In the genomic region with DNA sequence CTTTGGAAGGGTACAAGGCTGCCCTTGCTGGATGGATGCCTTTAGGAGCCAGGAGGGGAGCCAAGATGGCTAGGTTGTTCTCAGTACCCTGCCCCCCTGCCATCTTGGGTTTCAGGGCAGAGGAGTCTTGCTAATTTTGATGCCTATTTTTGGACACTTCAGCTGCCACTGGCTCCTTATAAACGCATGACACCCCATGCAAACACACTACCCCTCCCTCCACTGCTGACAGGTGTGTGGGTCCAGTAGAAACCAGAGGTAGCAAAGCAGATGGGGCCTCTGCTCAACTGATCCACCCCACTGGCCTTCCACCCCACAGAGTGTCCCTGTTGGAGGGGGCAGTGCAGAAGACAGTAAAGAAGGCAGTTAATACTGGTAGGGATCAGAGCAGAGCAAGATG, we compare ENCODE assay signal across 16 mouse cellular contexts. TPM values are rescaled to one million over a fixed set of nuclear protein-coding genes. Genes with fewer than 3 reads are reported as not detected.
A peak's percentile ranks its signal among the peaks of the same experiment; 100 is the strongest.
DNase-seq lines count a peak whose midpoint lies in the region; ATAC-seq and TF ChIP-seq lines count a peak whose summit lies in the region.
"Had no signal": no experiment of that assay in that cellular context is flagged by ENCODE, and none has a peak within 500 bp of the region (broad histone marks: within the 10 kb centered on the region; RNA-seq: fewer than 3 reads in every experiment).

No protein-coding gene starts in this region.

- peak overlapping the region; percentile 86 for H3K4me3 ChIP-seq in gastrocnemius, adult 2 months
- no peak overlapping the region for H3K4me3 ChIP-seq in heart, postnatal 0 days (ENCODE audit: low read depth, low read length)
- no peak overlapping the region for H3K4me3 ChIP-seq in embryonic facial prominence, embryonic 14.5 days (ENCODE audit: low read depth, low read length)
- H3K4me3 ChIP-seq in limb, embryonic 13.5 days: no peak overlapping the region
- H3K4me3 ChIP-seq: layer of hippocampus, adult 2 months; stomach, embryonic 15.5 days had no signal

- no peaks in the 10 kb centered on the region for H3K9me3 ChIP-seq in heart, postnatal 0 days (replicated peaks; ENCODE audit: control insufficient read depth, low read length)
- no peaks in the 10 kb centered on the region for H3K9me3 ChIP-seq in embryonic facial prominence, embryonic 14.5 days (ENCODE audit: control insufficient read depth, low read length)
- no peaks in the 10 kb centered on the region for H3K9me3 ChIP-seq in limb, embryonic 13.5 days
- H3K9me3 ChIP-seq: stomach, embryonic 15.5 days had no signal

- H3K4me2 ChIP-seq in heart, postnatal 0 days (ENCODE audit: low read depth, low read length): no peak overlapping the region
- H3K4me2 ChIP-seq in embryonic facial prominence, embryonic 14.5 days (ENCODE audit: low read depth, low read length): no peak overlapping the region
- H3K4me2 ChIP-seq in limb, embryonic 13.5 days (replicated peaks): no peak overlapping the region
- H3K4me2 ChIP-seq: stomach, embryonic 15.5 days had no signal

- DNase-seq in gastrocnemius, adult 2 months: peak; percentile 90
- DNase-seq in gastrocnemius, postnatal 36 days: no peak
- DNase-seq in heart, postnatal 0 days (ENCODE audit: low spot score): no peak
- no peak for DNase-seq in heart, adult 11 months
- no peak for DNase-seq in embryonic facial prominence, embryonic 14.5 days (ENCODE audit: low spot score)
- no peak for DNase-seq in adrenal gland, adult (ENCODE audit: inconsistent age in 2 of 2, low spot score in 1 of 2)
- DNase-seq in urinary bladder, postnatal 25 days (ENCODE audit: low spot score): no peak
- DNase-seq: adrenal gland, adult 8-10 months; cerebellum, postnatal 25 days; kidney, adult 2 months; lung, postnatal 10 days had no signal

- no peak for TF ChIP-seq EP300 in heart, postnatal 0 days (IDR thresholded peaks at IDR 0.05; ENCODE audit: low read depth)

- peak overlapping the region; percentile 98 for H3K27ac ChIP-seq in gastrocnemius, adult 2 months
- H3K27ac ChIP-seq in heart, postnatal 0 days (ENCODE audit: low read depth): peak overlapping the region; percentile 15
- H3K27ac ChIP-seq in embryonic facial prominence, embryonic 14.5 days (replicated peaks; ENCODE audit: low read depth, low read length): no peak overlapping the region
- H3K27ac ChIP-seq in limb, embryonic 13.5 days: no peak overlapping the region
- H3K27ac ChIP-seq: layer of hippocampus, adult 2 months had no signal

- peaks cover 14% of the 10 kb centered on the region; the same call in 1 of the 2 replicates for H3K4me1 ChIP-seq in heart, postnatal 0 days (ENCODE audit: control insufficient read depth, insufficient read depth)
- H3K4me1 ChIP-seq in embryonic facial prominence, embryonic 14.5 days (ENCODE audit: control insufficient read depth, insufficient read depth, low read length): peaks cover 2% of the 10 kb centered on the region; the same call in 1 of the 2 replicates
- peaks cover under 1% of the 10 kb centered on the region for H3K4me1 ChIP-seq in limb, embryonic 13.5 days
- H3K4me1 ChIP-seq: stomach, embryonic 15.5 days had no signal

- intact Hi-C loops in gastrocnemius, adult 2 months (cut with DNase I): no loop called here
- intact Hi-C loops in gastrocnemius, postnatal 36 days (cut with DNase I): no loop called here

- no peak for TF ChIP-seq CTCF in gastrocnemius, adult 2 months (IDR thresholded peaks at IDR 0.05)
- no peak for TF ChIP-seq CTCF in heart, postnatal 0 days (IDR thresholded peaks at IDR 0.05; ENCODE audit: low read depth)

- H3K27me3 ChIP-seq in heart, postnatal 0 days (ENCODE audit: control insufficient read depth, insufficient read depth, low read length): no peaks in the 10 kb centered on the region
- no peaks in the 10 kb centered on the region for H3K27me3 ChIP-seq in embryonic facial prominence, embryonic 14.5 days (replicated peaks; ENCODE audit: control insufficient read depth, insufficient read depth, low read length)
- no peaks in the 10 kb centered on the region for H3K27me3 ChIP-seq in limb, embryonic 13.5 days
- H3K27me3 ChIP-seq: stomach, embryonic 15.5 days had no signal

- no peaks in the 10 kb centered on the region for H3K36me3 ChIP-seq in heart, postnatal 0 days (replicated peaks; ENCODE audit: control insufficient read depth, insufficient read depth, low read length)
- no peaks in the 10 kb centered on the region for H3K36me3 ChIP-seq in embryonic facial prominence, embryonic 14.5 days (ENCODE audit: control insufficient read depth, insufficient read depth, low read length)
- H3K36me3 ChIP-seq in limb, embryonic 13.5 days: no peaks in the 10 kb centered on the region
- H3K36me3 ChIP-seq: stomach, embryonic 15.5 days had no signal

- 63% methylated on average over 1 of the region's 1 CpGs for WGBS in heart, postnatal 0 days
- WGBS in embryonic facial prominence, embryonic 14.5 days: 83% methylated on average over 1 of the region's 1 CpGs
- 74% methylated on average over 1 of the region's 1 CpGs for WGBS in limb, embryonic 13.5 days

- H3K9ac ChIP-seq in heart, postnatal 0 days (replicated peaks; ENCODE audit: low read depth, low read length): no peak overlapping the region
- no peak overlapping the region for H3K9ac ChIP-seq in embryonic facial prominence, embryonic 14.5 days (ENCODE audit: low read depth, low read length)
- no peak overlapping the region for H3K9ac ChIP-seq in limb, embryonic 13.5 days
- H3K9ac ChIP-seq: stomach, embryonic 15.5 days had no signal

- ATAC-seq in heart, postnatal 0 days (ENCODE audit: insufficient read depth, low read depth): no peak
- ATAC-seq in embryonic facial prominence, embryonic 14.5 days (ENCODE audit: low read depth): peak; percentile 62
- ATAC-seq in limb, embryonic 13.5 days (ENCODE audit: low FRiP score, low read depth): peak; percentile 51
- ATAC-seq: midbrain, embryonic 16.5 days had no signal

RNA-seq across cellular contexts. Expression of a gene that starts 1.4 kb away (rescaled TPM):
- total RNA-seq in gastrocnemius, adult 2 months (2021): over 10,000 TPM; 28,899 to 38,022 TPM
- over 10,000 TPM; 32,612 to 32,921 TPM for total RNA-seq in gastrocnemius, postnatal 36 days (2021)
- 0.73 and 11.0 TPM in 2 replicates for total RNA-seq in heart, postnatal 0 days (2014; rRNA removed; ENCODE audit: low replicate concordance)
- 2.5 and 3.2 TPM in 2 replicates for polyA plus RNA-seq in heart, postnatal 0 days (2015; fragmentation: Nextera tagmentation; extraction: Ambion mirVana)
- polyA plus RNA-seq in embryonic facial prominence, embryonic 14.5 days (2014; fragmentation: Nextera tagmentation; extraction: Ambion mirVana): 376 and 643 TPM in 2 replicates
- 60.9 and 62.3 TPM in 2 replicates for polyA plus RNA-seq in limb, embryonic 13.5 days (2015; fragmentation: Nextera tagmentation; extraction: Ambion mirVana)
- total RNA-seq: layer of hippocampus, adult 2 months had no signal
- polyA plus RNA-seq: small intestine, adult 2 months had no signal

RNA-seq across cellular contexts. Expression of a gene that starts 32.5 kb away (rescaled TPM):
- 1 to 10 TPM in 1 of 2 experiments, under 1 TPM in 1; 0.89 to 1.4 TPM for total RNA-seq in gastrocnemius, adult 2 months (2021)
- 1 to 10 TPM; 1.8 to 6.1 TPM for total RNA-seq in gastrocnemius, postnatal 36 days (2021)
- 87.2 and 90.9 TPM in 2 replicates for total RNA-seq in heart, postnatal 0 days (2014; rRNA removed; ENCODE audit: low replicate concordance)
- polyA plus RNA-seq in heart, postnatal 0 days (2015; fragmentation: Nextera tagmentation; extraction: Ambion mirVana): 14.9 TPM in 2 replicates
- 30.3 and 33.1 TPM in 2 replicates for polyA plus RNA-seq in embryonic facial prominence, embryonic 14.5 days (2014; fragmentation: Nextera tagmentation; extraction: Ambion mirVana)
- polyA plus RNA-seq in limb, embryonic 13.5 days (2015; fragmentation: Nextera tagmentation; extraction: Ambion mirVana): 27.3 and 35.1 TPM in 2 replicates

RNA-seq across cellular contexts. Expression of a gene that starts 39.4 kb away (rescaled TPM):
- 10 to 100 TPM; 25.8 to 47.3 TPM for total RNA-seq in gastrocnemius, adult 2 months (2021)
- 10 to 100 TPM; 37.2 to 75.3 TPM for total RNA-seq in gastrocnemius, postnatal 36 days (2021)
- 20.8 and 84.4 TPM in 2 replicates for total RNA-seq in heart, postnatal 0 days (2014; rRNA removed; ENCODE audit: low replicate concordance)
- 47.7 and 53.1 TPM in 2 replicates for polyA plus RNA-seq in heart, postnatal 0 days (2015; fragmentation: Nextera tagmentation; extraction: Ambion mirVana)
- polyA plus RNA-seq in embryonic facial prominence, embryonic 14.5 days (2014; fragmentation: Nextera tagmentation; extraction: Ambion mirVana): 40.1 and 42.6 TPM in 2 replicates
- polyA plus RNA-seq in limb, embryonic 13.5 days (2015; fragmentation: Nextera tagmentation; extraction: Ambion mirVana): 46.3 and 49.8 TPM in 2 replicates

RNA-seq across cellular contexts. Expression of a gene that starts 58.4 kb away (rescaled TPM):
- over 10,000 TPM; 15,929 to 19,962 TPM for total RNA-seq in gastrocnemius, adult 2 months (2021)
- over 10,000 TPM; 17,613 to 18,280 TPM for total RNA-seq in gastrocnemius, postnatal 36 days (2021)
- total RNA-seq in heart, postnatal 0 days (2014; rRNA removed; ENCODE audit: low replicate concordance): not detected in 2 replicates
- 8.9 and 9.9 TPM in 2 replicates for polyA plus RNA-seq in heart, postnatal 0 days (2015; fragmentation: Nextera tagmentation; extraction: Ambion mirVana)
- 319 and 564 TPM in 2 replicates for polyA plus RNA-seq in embryonic facial prominence, embryonic 14.5 days (2014; fragmentation: Nextera tagmentation; extraction: Ambion mirVana)
- 45.2 and 47.5 TPM in 2 replicates for polyA plus RNA-seq in limb, embryonic 13.5 days (2015; fragmentation: Nextera tagmentation; extraction: Ambion mirVana)
- total RNA-seq: layer of hippocampus, adult 2 months had no signal

Comparison
In these comparisons a context has a peak if more than half of its experiments do, and no peak if none do; other contexts are left out.
1. H3K27ac ChIP-seq: peak in gastrocnemius, adult 2 months (single experiment) and heart, postnatal 0 days (single experiment); none in embryonic facial prominence, embryonic 14.5 days (single experiment) and limb, embryonic 13.5 days (single experiment).
2. RNA of a gene that starts 1.4 kb away (total RNA-seq): 28,899 to 38,022 TPM in gastrocnemius, adult 2 months and 32,612 to 32,921 TPM in gastrocnemius, postnatal 36 days; 0.73 to 11.0 TPM in heart, postnatal 0 days; every median in the first group is over 1,000 times any median in the second.
3. RNA of a gene that starts 32.5 kb away (total RNA-seq): 87.2 to 90.9 TPM in heart, postnatal 0 days; 1.8 to 6.1 TPM in gastrocnemius, postnatal 36 days and 0.89 to 1.4 TPM in gastrocnemius, adult 2 months; every median in the first group is over 10 times any median in the second.